In genomic region chr2:104774763-104775162, GRCm38 (mm10) we compare ENCODE assay signal across 10 mouse cellular contexts. TPM values are rescaled to one million over a fixed set of nuclear protein-coding genes. Genes with fewer than 3 reads are reported as not detected.
DNase-seq lines count a peak whose midpoint lies in the region; ATAC-seq lines count a peak whose summit lies in the region.
"Had no signal": no experiment of that assay in that cellular context is flagged by ENCODE, and none has a peak within 500 bp of the region (broad histone marks: within the 10 kb centered on the region; RNA-seq: fewer than 3 reads in every experiment).

No protein-coding gene starts in this region.

- ATAC-seq in hindbrain, embryonic 14.5 days (ENCODE audit: low FRiP score): no peak
- ATAC-seq in hindbrain, embryonic 12.5 days (ENCODE audit: low FRiP score): no peak
- ATAC-seq: hindbrain, embryonic 16.5 days had no signal

- H3K4me3 ChIP-seq in hindbrain, embryonic 14.5 days (replicated peaks; ENCODE audit: low read length): no peak overlapping the region
- H3K4me3 ChIP-seq in hindbrain, embryonic 12.5 days: no peak overlapping the region

- H3K27me3 ChIP-seq in hindbrain, embryonic 14.5 days (ENCODE audit: control insufficient read depth, insufficient read depth, low read length): no peaks in the 10 kb centered on the region
- no peaks in the 10 kb centered on the region for H3K27me3 ChIP-seq in hindbrain, embryonic 12.5 days

- no peak overlapping the region for H3K4me2 ChIP-seq in hindbrain, embryonic 14.5 days (replicated peaks)
- no peak overlapping the region for H3K4me2 ChIP-seq in hindbrain, embryonic 12.5 days (replicated peaks)

- H3K4me1 ChIP-seq in hindbrain, embryonic 14.5 days (replicated peaks; ENCODE audit: control insufficient read depth, insufficient read depth, low read length): no peaks in the 10 kb centered on the region
- H3K4me1 ChIP-seq in hindbrain, embryonic 12.5 days: no peaks in the 10 kb centered on the region

- no peak overlapping the region for H3K27ac ChIP-seq in hindbrain, embryonic 14.5 days
- H3K27ac ChIP-seq in hindbrain, embryonic 12.5 days: no peak overlapping the region
- H3K27ac ChIP-seq: macrophage had no signal

- H3K36me3 ChIP-seq in hindbrain, embryonic 14.5 days (replicated peaks; ENCODE audit: control insufficient read depth, insufficient read depth): peaks cover 70% of the 10 kb centered on the region
- H3K36me3 ChIP-seq in hindbrain, embryonic 12.5 days: peaks cover 46% of the 10 kb centered on the region

- H3K9ac ChIP-seq in hindbrain, embryonic 14.5 days: no peak overlapping the region
- no peak overlapping the region for H3K9ac ChIP-seq in hindbrain, embryonic 12.5 days

- WGBS in hindbrain, embryonic 14.5 days: 91% methylated on average over 1 of the region's 1 CpGs
- WGBS in hindbrain, embryonic 12.5 days: 86% methylated on average over 1 of the region's 1 CpGs

- H3K9me3 ChIP-seq in hindbrain, embryonic 14.5 days (ENCODE audit: control insufficient read depth, low read length): no peaks in the 10 kb centered on the region
- H3K9me3 ChIP-seq in hindbrain, embryonic 12.5 days (replicated peaks): no peaks in the 10 kb centered on the region

- peak; percentile 61 for DNase-seq in hindbrain, embryonic 14.5 days (ENCODE audit: low spot score)
- DNase-seq in thymus, postnatal 14 days: peak; percentile 18
- no peak for DNase-seq in thymus, postnatal 25 days
- peak; percentile 56 for DNase-seq in embryo, embryonic 10.5 days (ENCODE audit: low spot score)
- DNase-seq in Muller cell, postnatal 12 days (ENCODE audit: inconsistent ontology term): no peak
- DNase-seq in testis, postnatal 10 days (ENCODE audit: low spot score): no peak
- DNase-seq in spleen, adult 12 weeks (ENCODE audit: low spot score): no peak

RNA-seq across cellular contexts. Expression of gene Depdc7, which starts 32.1 kb away (rescaled TPM):
- 1.6 TPM in 2 replicates for polyA plus RNA-seq in hindbrain, embryonic 14.5 days (2014; fragmentation: Nextera tagmentation; extraction: Ambion mirVana)
- polyA plus RNA-seq in hindbrain, embryonic 12.5 days (2016; fragmentation: Nextera tagmentation; extraction: Ambion mirVana): 2.6 and 2.8 TPM in 2 replicates

RNA-seq across cellular contexts. Expression of gene Qser1, which starts 41.8 kb away (rescaled TPM):
- 11.1 and 11.3 TPM in 2 replicates for polyA plus RNA-seq in hindbrain, embryonic 14.5 days (2014; fragmentation: Nextera tagmentation; extraction: Ambion mirVana)
- polyA plus RNA-seq in hindbrain, embryonic 12.5 days (2016; fragmentation: Nextera tagmentation; extraction: Ambion mirVana): 11.0 and 11.1 TPM in 2 replicates

RNA-seq across cellular contexts. Expression of gene Pin1rt1, which starts 58.6 kb away (rescaled TPM):
- 0.35 TPM in 1 of 2 replicates, not detected in the other for polyA plus RNA-seq in hindbrain, embryonic 14.5 days (2014; fragmentation: Nextera tagmentation; extraction: Ambion mirVana)
- 0.18 TPM in 1 of 2 replicates, not detected in the other for polyA plus RNA-seq in hindbrain, embryonic 12.5 days (2016; fragmentation: Nextera tagmentation; extraction: Ambion mirVana)
- polyA plus RNA-seq: macrophage had no signal

Comparison
In these comparisons a context has a peak if more than half of its experiments do, and no peak if none do; other contexts are left out.
1. DNase-seq: peak in hindbrain, embryonic 14.5 days (single experiment), thymus, postnatal 14 days (single experiment) and embryo, embryonic 10.5 days (single experiment); none in thymus, postnatal 25 days (single experiment), Muller cell, postnatal 12 days (single experiment), testis, postnatal 10 days (single experiment) and spleen, adult 12 weeks (single experiment).